Mouse (Mus musculus): ENCODE data around the gene Ing1. TPM values are rescaled to one million over a fixed set of nuclear protein-coding genes. Genes with fewer than 3 reads are reported as not detected.
"Not testable (repeated sequence)": the region's sequence is repeated elsewhere in the genome, so short reads cannot be mapped to it uniquely, and the experiment has no call there.

Ing1 gene
- polyA plus RNA-seq, 1 experiment from 2014 or later, result 41.6 TPM

GRCm38 (mm10) chr8:11568193-11568592 lies 12.8 kb downstream of the Ing1 start:
- H3K27me3 ChIP-seq (ENCODE audit: control insufficient read depth, insufficient read depth, low read length); H3K9me3 ChIP-seq (ENCODE audit: control insufficient read depth, low read length); H3K36me3 ChIP-seq (ENCODE audit: control insufficient read depth, insufficient read depth, low read length); H3K27ac ChIP-seq (ENCODE audit: low read depth, low read length); H3K4me3 ChIP-seq (ENCODE audit: low read depth, low read length); H3K9ac ChIP-seq (ENCODE audit: low read depth, low read length); ATAC-seq (ENCODE audit: low FRiP score); H3K4me2 ChIP-seq (replicated peaks; ENCODE audit: low read depth, low read length); DNase-seq (ENCODE audit: low spot score); H3K4me1 ChIP-seq (replicated peaks; ENCODE audit: control insufficient read depth, insufficient read depth, low read length): not testable (repeated sequence)
- 98% methylated on average over 2 of the region's 2 CpGs for WGBS

- 85% methylated on average over 22 of the region's 22 CpGs for WGBS
- no peak overlapping the region for H3K4me2 ChIP-seq (replicated peaks; ENCODE audit: low read depth, low read length)
- peaks cover 8% of the 10 kb centered on the region for H3K36me3 ChIP-seq (ENCODE audit: control insufficient read depth, insufficient read depth, low read length)
- no peak overlapping the region for H3K9ac ChIP-seq (ENCODE audit: low read depth, low read length)
- DNase-seq (ENCODE audit: low spot score), result no peak
- H3K9me3 ChIP-seq (ENCODE audit: control insufficient read depth, low read length), result no peaks in the 10 kb centered on the region
- no peaks in the 10 kb centered on the region for H3K4me1 ChIP-seq (replicated peaks; ENCODE audit: control insufficient read depth, insufficient read depth, low read length)
- H3K27ac ChIP-seq (ENCODE audit: low read depth, low read length), result no peak overlapping the region
- no peak overlapping the region for H3K4me3 ChIP-seq (ENCODE audit: low read depth, low read length)
- no peaks in the 10 kb centered on the region for H3K27me3 ChIP-seq (ENCODE audit: control insufficient read depth, insufficient read depth, low read length)
- no peak for ATAC-seq (ENCODE audit: low FRiP score)
Observed at GRCm38 (mm10) chr8:11569260-11570097, 14.1 kb downstream of the Ing1 start.

GRCm38 (mm10) chr8:11570742-11571141 lies 15.4 kb downstream of the Ing1 start:
- H3K27ac ChIP-seq (ENCODE audit: low read depth, low read length), result no peak overlapping the region
- no peak overlapping the region for H3K9ac ChIP-seq (ENCODE audit: low read depth, low read length)
- H3K36me3 ChIP-seq (ENCODE audit: control insufficient read depth, insufficient read depth, low read length), result peaks cover 3% of the 10 kb centered on the region
- no peak overlapping the region for H3K4me3 ChIP-seq (ENCODE audit: low read depth, low read length)
- H3K4me1 ChIP-seq (replicated peaks; ENCODE audit: control insufficient read depth, insufficient read depth, low read length), result no peaks in the 10 kb centered on the region
- no peak overlapping the region for H3K4me2 ChIP-seq (replicated peaks; ENCODE audit: low read depth, low read length)
- ATAC-seq (ENCODE audit: low FRiP score) (no peak), DNase-seq (ENCODE audit: low spot score) (no peak)
- H3K27me3 ChIP-seq (ENCODE audit: control insufficient read depth, insufficient read depth, low read length), result no peaks in the 10 kb centered on the region
- H3K9me3 ChIP-seq (ENCODE audit: control insufficient read depth, low read length), result no peaks in the 10 kb centered on the region
- 93% methylated on average over 4 of the region's 4 CpGs for WGBS

- H3K36me3 ChIP-seq (ENCODE audit: control insufficient read depth, insufficient read depth, low read length), result peaks cover 2% of the 10 kb centered on the region
- no peaks in the 10 kb centered on the region for H3K4me1 ChIP-seq (replicated peaks; ENCODE audit: control insufficient read depth, insufficient read depth, low read length)
- H3K9ac ChIP-seq (ENCODE audit: low read depth, low read length), result no peak overlapping the region
- no peaks in the 10 kb centered on the region for H3K27me3 ChIP-seq (ENCODE audit: control insufficient read depth, insufficient read depth, low read length)
- no peak overlapping the region for H3K4me2 ChIP-seq (replicated peaks; ENCODE audit: low read depth, low read length)
- H3K27ac ChIP-seq (ENCODE audit: low read depth, low read length), result no peak overlapping the region
- no peaks in the 10 kb centered on the region for H3K9me3 ChIP-seq (ENCODE audit: control insufficient read depth, low read length)
- ATAC-seq (ENCODE audit: low FRiP score) (no peak), DNase-seq (ENCODE audit: low spot score) (no peak)
- no peak overlapping the region for H3K4me3 ChIP-seq (ENCODE audit: low read depth, low read length)
- WGBS, result 87% methylated on average over 10 of the region's 10 CpGs
Observed at GRCm38 (mm10) chr8:11571950-11572349, 16.6 kb downstream of the Ing1 start.

GRCm38 (mm10) chr8:11572428-11572827 lies 17.1 kb downstream of the Ing1 start:
- no peak for ATAC-seq (ENCODE audit: low FRiP score)
- Histone ChIP-seq H3K4me3 (ENCODE audit: low read depth, low read length) (no peak overlapping the region), H3K9ac (ENCODE audit: low read depth, low read length) (no peak overlapping the region), H3K4me1 (replicated peaks; ENCODE audit: control insufficient read depth, insufficient read depth, low read length) (no peaks in the 10 kb centered on the region), H3K9me3 (ENCODE audit: control insufficient read depth, low read length) (no peaks in the 10 kb centered on the region), H3K27me3 (ENCODE audit: control insufficient read depth, insufficient read depth, low read length) (no peaks in the 10 kb centered on the region), H3K36me3 (ENCODE audit: control insufficient read depth, insufficient read depth, low read length) (no peaks in the 10 kb centered on the region; the same call in 1 of the 2 replicates), H3K27ac (ENCODE audit: low read depth, low read length) (no peak overlapping the region), H3K4me2 (replicated peaks; ENCODE audit: low read depth, low read length) (no peak overlapping the region)
- no peak for DNase-seq (ENCODE audit: low spot score)
- WGBS, result 76% methylated on average over 6 of the region's 6 CpGs

GRCm38 (mm10) chr8:11574911-11575603 lies 19.7 kb downstream of the Ing1 start:
- WGBS, result 76% methylated on average over 9 of the region's 9 CpGs
- ATAC-seq (ENCODE audit: low FRiP score), result no peak

GRCm38 (mm10) chr8:11575604-11576384 lies 20.4 kb downstream of the Ing1 start:
- Histone ChIP-seq H3K4me3 (ENCODE audit: low read depth, low read length) (no peak overlapping the region), H3K27me3 (ENCODE audit: control insufficient read depth, insufficient read depth, low read length) (no peaks in the 10 kb centered on the region), H3K36me3 (ENCODE audit: control insufficient read depth, insufficient read depth, low read length) (no peaks in the 10 kb centered on the region), H3K4me1 (replicated peaks; ENCODE audit: control insufficient read depth, insufficient read depth, low read length) (no peaks in the 10 kb centered on the region), H3K27ac (ENCODE audit: low read depth, low read length) (no peak overlapping the region), H3K4me2 (replicated peaks; ENCODE audit: low read depth, low read length) (no peak overlapping the region), H3K9ac (ENCODE audit: low read depth, low read length) (no peak overlapping the region), H3K9me3 (ENCODE audit: control insufficient read depth, low read length) (no peaks in the 10 kb centered on the region)
- WGBS, result 64% methylated on average over 16 of the region's 16 CpGs
- DNase-seq (ENCODE audit: low spot score) (no peak), ATAC-seq (ENCODE audit: low FRiP score) (no peak)

More at GRCm38 (mm10) chr8:11574911-11575603, 19.7 kb downstream of the Ing1 start:
- Histone ChIP-seq H3K4me2 (replicated peaks; ENCODE audit: low read depth, low read length) (no peak overlapping the region), H3K4me1 (replicated peaks; ENCODE audit: control insufficient read depth, insufficient read depth, low read length) (no peaks in the 10 kb centered on the region), H3K9me3 (ENCODE audit: control insufficient read depth, low read length) (no peaks in the 10 kb centered on the region), H3K27me3 (ENCODE audit: control insufficient read depth, insufficient read depth, low read length) (no peaks in the 10 kb centered on the region), H3K9ac (ENCODE audit: low read depth, low read length) (no peak overlapping the region), H3K27ac (ENCODE audit: low read depth, low read length) (no peak overlapping the region), H3K4me3 (ENCODE audit: low read depth, low read length) (no peak overlapping the region), H3K36me3 (ENCODE audit: control insufficient read depth, insufficient read depth, low read length) (no peaks in the 10 kb centered on the region)
- no peak for DNase-seq (ENCODE audit: low spot score)

- no peak overlapping the region for H3K4me3 ChIP-seq (ENCODE audit: low read depth, low read length)
- ATAC-seq (ENCODE audit: low FRiP score), result no peak
- H3K4me1 ChIP-seq (replicated peaks; ENCODE audit: control insufficient read depth, insufficient read depth, low read length), result no peaks in the 10 kb centered on the region
- H3K9me3 ChIP-seq (ENCODE audit: control insufficient read depth, low read length), result no peaks in the 10 kb centered on the region
- 83% methylated on average over 21 of the region's 21 CpGs for WGBS
- no peak overlapping the region for H3K9ac ChIP-seq (ENCODE audit: low read depth, low read length)
- H3K4me2 ChIP-seq (replicated peaks; ENCODE audit: low read depth, low read length), result no peak overlapping the region
- H3K27me3 ChIP-seq (ENCODE audit: control insufficient read depth, insufficient read depth, low read length), result no peaks in the 10 kb centered on the region
- H3K36me3 ChIP-seq (ENCODE audit: control insufficient read depth, insufficient read depth, low read length), result no peaks in the 10 kb centered on the region
- no peak for DNase-seq (ENCODE audit: low spot score)
- no peak overlapping the region for H3K27ac ChIP-seq (ENCODE audit: low read depth, low read length)
Observed at GRCm38 (mm10) chr8:11585513-11586373, 30.4 kb downstream of the Ing1 start.

Data from hindbrain, embryonic 11.5 days (tissue).